Mouse (Mus musculus) layer of hippocampus, postnatal 14 days (tissue): Measurements from ENCODE around the gene Erbb3. TPM values are rescaled to one million over a fixed set of nuclear protein-coding genes. Genes with fewer than 3 reads are reported as not detected.

Experiments used
- DNase-seq, 2 experiments: peaks; one replicate each; pipeline ENCODE4 v3.0.0; 2021 to 2022; ENCODE audit warnings: low spot score in 2 of 2, mixed read lengths in 1 of 2
- microRNA-seq, 2 experiments: library from miRNA; unstranded; fragments of <30 nt; microRNA quantifications; one replicate each; pipeline ENCODE4 v1.2.0; 2021
- total RNA-seq, 2 experiments: library from RNA; stranded (reverse); gene quantifications; 2 replicates each; pipeline ENCODE4 v1.2.3; 2021

The Erbb3 gene
- total RNA-seq, 2 experiments from 2014 or later: 5.6 to 6.5 TPM

- no peak for DNase-seq
Measured at GRCm38 (mm10) chr10:128535624-128536265, 53.7 kb downstream of the Erbb3 start.

GRCm38 (mm10) chr10:128535206-128535605, 54.2 kb downstream of the Erbb3 start:
- no peak for DNase-seq

DNA sequence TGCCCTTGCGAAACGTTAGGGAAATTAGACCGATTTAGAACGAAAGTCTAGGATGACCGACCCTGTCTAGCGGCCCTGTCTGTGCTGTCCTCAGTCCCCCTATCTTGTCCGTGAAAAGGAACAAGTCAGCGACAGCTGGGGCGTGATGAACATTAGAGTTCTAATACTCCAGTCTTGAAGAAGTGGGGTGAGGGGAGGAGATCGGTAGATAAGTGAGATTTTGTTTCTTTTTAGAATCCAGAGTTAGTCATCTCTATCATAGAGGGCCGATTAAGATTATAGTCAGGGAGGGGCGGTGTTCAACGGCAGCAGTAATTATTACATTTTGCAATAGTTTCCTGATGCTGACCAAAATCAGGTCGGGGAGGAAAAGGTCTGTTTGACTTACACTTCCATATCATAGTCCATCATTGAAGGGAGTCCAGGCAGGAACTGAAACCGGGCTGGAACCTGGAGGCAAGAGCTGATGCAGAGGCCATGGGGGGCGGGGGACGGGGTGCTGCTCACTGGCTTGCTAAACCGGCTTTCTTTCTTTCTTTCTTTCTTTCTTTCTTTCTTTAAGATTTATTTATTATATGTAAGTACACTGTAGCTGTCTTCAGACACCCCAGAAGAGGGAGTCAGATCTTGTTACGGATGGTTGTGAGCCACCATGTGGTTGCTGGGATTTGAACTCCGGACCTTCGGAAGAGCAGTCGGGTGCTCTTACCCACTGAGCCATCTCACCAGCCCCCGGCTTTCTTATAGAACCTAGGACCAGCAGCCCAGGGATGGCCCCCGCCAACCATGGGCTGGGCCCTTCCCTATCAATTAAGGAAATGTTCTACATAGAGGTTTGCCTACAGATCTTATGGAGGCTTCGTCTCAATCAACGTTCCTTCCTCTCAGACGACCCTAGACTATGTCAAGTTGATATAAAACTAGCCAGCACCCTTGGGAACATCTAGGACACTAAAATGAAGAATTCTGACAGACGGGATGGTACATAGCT, 62.8 kb downstream of the Erbb3 start:
- DNase-seq: no peak

DNA sequence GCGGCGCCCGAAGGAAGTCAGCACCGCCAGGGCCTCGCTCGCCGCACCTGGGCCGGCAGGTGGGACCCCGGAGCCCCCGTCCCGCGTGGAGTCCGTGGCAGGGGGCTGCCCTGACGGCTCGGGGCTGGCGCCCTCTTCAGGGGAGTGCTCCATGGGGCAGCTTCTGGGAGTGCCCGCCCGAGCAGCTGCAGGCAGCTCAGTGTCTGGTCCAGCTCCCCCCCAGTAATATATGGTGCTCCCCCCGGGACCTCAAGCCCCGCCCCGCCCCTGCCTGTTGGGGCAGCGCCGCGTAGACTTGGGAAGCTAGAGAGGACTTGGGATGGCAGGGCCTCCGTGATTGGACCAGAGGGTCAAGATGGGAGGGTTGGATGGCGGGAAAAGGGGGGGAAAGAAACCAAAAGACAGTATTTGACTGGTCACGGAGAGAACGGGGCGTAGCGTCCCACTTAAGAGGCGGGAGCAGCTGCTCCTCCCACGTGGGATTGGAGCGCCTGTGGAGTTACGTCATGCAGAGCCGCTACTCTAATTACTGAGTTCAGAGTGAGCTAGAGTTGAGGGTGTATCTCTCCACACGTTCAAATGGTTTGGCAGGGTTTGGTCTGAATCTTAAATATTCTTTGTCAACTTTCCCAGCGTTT, 63.7 kb downstream of the Erbb3 start, which contains the start of gene Esyt1:
Gene Esyt1 (minus strand): TSS at position 201 of the 638 bp plus-strand sequence.
- peak; percentile 78 to 94 for DNase-seq

DNA sequence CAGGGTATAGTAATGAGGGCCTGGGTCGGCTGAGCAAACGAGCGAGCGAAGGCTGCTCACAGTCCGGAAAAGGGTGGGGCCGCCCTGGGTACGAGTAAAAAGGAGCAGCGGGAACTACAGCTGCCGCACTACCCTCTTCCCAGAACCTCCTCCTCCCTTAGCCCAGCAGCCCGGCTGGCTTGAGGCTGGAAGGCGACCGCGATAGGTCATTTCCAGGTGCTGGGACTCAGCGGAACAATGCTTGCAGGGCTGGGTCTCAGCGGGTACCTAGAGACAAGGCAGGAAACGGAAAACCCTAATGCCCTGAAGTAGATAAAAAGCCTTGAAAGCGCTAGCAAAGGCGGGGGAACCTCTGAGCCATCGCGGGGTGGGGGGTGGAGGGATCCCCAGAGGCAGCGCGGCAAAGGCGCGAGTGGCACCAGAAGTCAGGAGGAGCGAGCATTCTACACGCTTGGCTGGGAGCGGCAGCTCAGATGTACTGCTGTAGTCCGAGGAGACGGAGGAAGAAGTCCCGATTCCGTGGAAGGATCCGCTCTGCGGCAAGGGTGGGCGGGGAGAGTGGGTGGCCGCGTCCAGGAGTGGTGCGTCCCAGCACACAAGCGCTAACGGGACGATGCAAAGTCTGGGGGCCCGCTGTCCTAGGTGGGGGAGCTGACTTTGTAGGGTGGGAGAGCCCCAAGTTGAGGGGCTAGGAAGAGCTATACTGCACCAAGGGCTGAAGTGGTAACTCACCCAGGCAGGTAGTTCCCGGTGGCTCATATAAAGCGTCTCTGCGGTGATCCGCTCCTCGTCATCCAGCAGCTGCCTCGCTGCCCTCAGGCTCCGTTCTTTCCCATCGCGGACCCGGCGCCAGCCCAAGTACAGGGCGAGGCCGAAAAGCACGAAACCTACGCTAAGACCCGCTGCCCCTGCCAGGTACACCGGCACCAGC, 64.5 kb downstream of the Erbb3 start:
- DNase-seq: peak in 1 of 2 experiments; percentile 35

GRCm38 (mm10) chr10:128524111-128524731, 65.2 kb downstream of the Erbb3 start:
- no peak for DNase-seq

DNA sequence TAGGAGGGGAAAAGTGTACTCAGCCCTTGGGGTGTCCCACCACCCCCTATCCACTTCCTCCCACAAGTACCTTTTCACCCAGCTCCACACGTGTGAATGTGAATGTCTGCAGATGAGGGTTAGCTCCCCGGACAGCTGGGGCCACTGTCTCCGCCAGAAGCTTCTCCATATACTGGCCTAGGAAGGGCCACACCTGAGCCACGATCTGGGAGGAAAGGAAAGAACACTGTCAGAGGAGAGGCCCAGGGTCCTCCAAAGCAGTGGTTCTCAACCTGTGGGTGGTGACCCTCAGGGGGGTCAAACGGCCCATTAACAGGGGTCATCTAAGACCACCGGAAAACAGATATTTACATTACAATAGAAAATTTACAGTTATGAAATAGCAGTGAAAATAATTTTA, 67.1 kb downstream of the Erbb3 start:
- DNase-seq: no peak

- DNase-seq: no peak
Measured at GRCm38 (mm10) chr10:128520591-128520990, 68.9 kb downstream of the Erbb3 start.

GRCm38 (mm10) chr10:128518833-128519232, 70.6 kb downstream of the Erbb3 start:
- DNase-seq: peak in 1 of 2 experiments; percentile 49

Small RNA genes within 50 kb of the gene (microRNA-seq; reads per million reads assigned to microRNA genes)
- 0 reads per million in 2 experiments for gene Gm47275
- 0 to 0.23 reads per million in 2 experiments for gene Mir6917

Other genes with a start within 250 kb of the Erbb3 start
- 10 to 100 TPM; 60.0 to 62.1 TPM for gene Coq10a, start 220.7 kb downstream of the Erbb3 start, total RNA-seq
- gene Ankrd52, start 212.5 kb downstream of the Erbb3 start, total RNA-seq: 10 to 100 TPM; 83.6 to 86.7 TPM
- gene Slc39a5, start 188.4 kb downstream of the Erbb3 start, total RNA-seq: under 1 TPM in 1 of 2 experiments, not detected in 1; 0.60 TPM
- 10 to 100 TPM; 94.5 TPM for gene Nabp2, start 178.2 kb downstream of the Erbb3 start, total RNA-seq
- 10 to 100 TPM; 67.2 to 72.0 TPM for gene Rnf41, start 178.0 kb downstream of the Erbb3 start, total RNA-seq
- 100 to 1,000 TPM; 208 to 212 TPM for gene Smarcc2, start 130.4 kb downstream of the Erbb3 start, total RNA-seq
- 100 to 1,000 TPM; 596 to 608 TPM for gene Myl6, start 95.5 kb downstream of the Erbb3 start, total RNA-seq
- gene Myl6b, start 91.0 kb downstream of the Erbb3 start, total RNA-seq: 10 to 100 TPM; 15.5 to 16.2 TPM
- gene Esyt1, start 63.8 kb downstream of the Erbb3 start, total RNA-seq: 1 to 10 TPM; 8.6 to 9.1 TPM
- gene Zc3h10, start 41.9 kb downstream of the Erbb3 start, total RNA-seq: 10 to 100 TPM in 1 of 2 experiments, 1 to 10 TPM in 1; 9.1 to 12.0 TPM
- 1,000 to 10,000 TPM; 1,911 to 2,072 TPM for gene Rpl41, start 40.3 kb downstream of the Erbb3 start, total RNA-seq
- gene Pa2g4, start 23.7 kb downstream of the Erbb3 start, total RNA-seq: 10 to 100 TPM; 72.9 to 74.1 TPM
- gene Rps26, start 37.1 kb upstream of the Erbb3 start, total RNA-seq: 100 to 1,000 TPM; 329 to 373 TPM
- 10 to 100 TPM; 12.9 to 13.7 TPM for gene Ikzf4, start 56.3 kb upstream of the Erbb3 start, total RNA-seq
- 10 to 100 TPM; 12.2 to 12.6 TPM for gene Suox, start 84.4 kb upstream of the Erbb3 start, total RNA-seq
- 100 to 1,000 TPM; 127 to 133 TPM for gene Rab5b, start 106.6 kb upstream of the Erbb3 start, total RNA-seq
- gene Pmel, start 114.5 kb upstream of the Erbb3 start, total RNA-seq: 1 to 10 TPM; 1.5 to 1.6 TPM
- gene Cdk2, start 115.4 kb upstream of the Erbb3 start, total RNA-seq: 1 to 10 TPM; 6.1 to 9.3 TPM
- 10 to 100 TPM; 10.4 to 10.5 TPM for gene Dgka, start 155.2 kb upstream of the Erbb3 start, total RNA-seq
- 10 to 100 TPM; 30.2 to 31.0 TPM for gene Pym1, start 158.2 kb upstream of the Erbb3 start, total RNA-seq
- gene Mmp19, start 201.3 kb upstream of the Erbb3 start, total RNA-seq: 1 to 10 TPM in 1 of 2 experiments, under 1 TPM in 1; 0.83 to 1.2 TPM
- gene Dnajc14, start 214.4 kb upstream of the Erbb3 start, total RNA-seq: 10 to 100 TPM; 63.7 to 67.1 TPM
- gene Tmem198b, start 214.7 kb upstream of the Erbb3 start, total RNA-seq: 10 to 100 TPM; 12.6 to 13.1 TPM
- gene Sarnp, start 227.7 kb upstream of the Erbb3 start, total RNA-seq: 10 to 100 TPM; 35.5 to 42.2 TPM
- gene Ormdl2, start 232.0 kb upstream of the Erbb3 start, total RNA-seq: 10 to 100 TPM in 1 of 2 experiments, 1 to 10 TPM in 1; 7.4 to 10.4 TPM